Mouse (Mus musculus) kidney, adult 11 months (tissue): ENCODE measurements around the gene Akt1.

Source experiments
- DNase-seq: peaks from one replicate; pipeline ENCODE4 v3.0.0; 2022

Gene Akt1

GRCm38 (mm10) chr12:112674132-112675011, at the start of gene Akt1:
Akt1 (minus strand) TSS chr12:112674884.
- DNase-seq = peak; percentile 59

GRCm38 (mm10) chr12:112724077-112724805, 49.6 kb upstream of the Akt1 start:
- DNase-seq = peak; percentile 83

GRCm38 (mm10) chr12:112723445-112723844, 48.8 kb upstream of the Akt1 start:
- DNase-seq = no peak

GRCm38 (mm10) chr12:112723028-112723330, 48.3 kb upstream of the Akt1 start:
- no peak for DNase-seq

- peak; percentile 74 for DNase-seq
Observed at GRCm38 (mm10) chr12:112722240-112723027, 47.8 kb upstream of the Akt1 start.

- peak; percentile 94 for DNase-seq
Observed at GRCm38 (mm10) chr12:112721424-112722239, 46.9 kb upstream of the Akt1 start.

GRCm38 (mm10) chr12:112720890-112721423, 46.3 kb upstream of the Akt1 start:
- peak; percentile 71 for DNase-seq

GRCm38 (mm10) chr12:112720216-112720615, 45.5 kb upstream of the Akt1 start, which contains the start of gene Cep170b:
Cep170b (plus strand) TSS chr12:112720455.
- DNase-seq = peak; percentile 52

- DNase-seq = no peak
Observed at GRCm38 (mm10) chr12:112718995-112719394, 44.3 kb upstream of the Akt1 start.

- DNase-seq = peak; percentile 59
Observed at GRCm38 (mm10) chr12:112717140-112717539, 42.5 kb upstream of the Akt1 start.

GRCm38 (mm10) chr12:112713984-112714383, 39.3 kb upstream of the Akt1 start:
- DNase-seq = no peak

- no peak for DNase-seq
Observed at GRCm38 (mm10) chr12:112707573-112707869, 32.8 kb upstream of the Akt1 start.

GRCm38 (mm10) chr12:112706704-112707572, 32.3 kb upstream of the Akt1 start:
- peak; percentile 78 for DNase-seq

- DNase-seq = no peak
Observed at GRCm38 (mm10) chr12:112702374-112703320, 28.0 kb upstream of the Akt1 start.

GRCm38 (mm10) chr12:112700522-112700921, 25.8 kb upstream of the Akt1 start:
- no peak for DNase-seq

GRCm38 (mm10) chr12:112696806-112697425, 22.2 kb upstream of the Akt1 start:
- DNase-seq = no peak

GRCm38 (mm10) chr12:112694127-112694475, 19.4 kb upstream of the Akt1 start:
- no peak for DNase-seq

- DNase-seq = peak; percentile 92
Observed at GRCm38 (mm10) chr12:112693185-112694126, 18.8 kb upstream of the Akt1 start.
